Mouse (Mus musculus) frontal cortex, adult (tissue): ENCODE results near the gene Ubqln4.
"Not testable (repeated sequence)": the region's sequence is repeated elsewhere in the genome, so short reads cannot be mapped to it uniquely, and the experiment has no call there.

Experiments
- ATAC-seq: cut with Nextera tagmentation; 2 replicates; pipeline ENCODE4 v1.9.2; 2017; ENCODE audit warnings: mild to moderate bottlenecking, moderate library complexity, mixed read lengths; ENCODE audit not compliant: low TSS enrichment

Ubqln4 gene

DNA sequence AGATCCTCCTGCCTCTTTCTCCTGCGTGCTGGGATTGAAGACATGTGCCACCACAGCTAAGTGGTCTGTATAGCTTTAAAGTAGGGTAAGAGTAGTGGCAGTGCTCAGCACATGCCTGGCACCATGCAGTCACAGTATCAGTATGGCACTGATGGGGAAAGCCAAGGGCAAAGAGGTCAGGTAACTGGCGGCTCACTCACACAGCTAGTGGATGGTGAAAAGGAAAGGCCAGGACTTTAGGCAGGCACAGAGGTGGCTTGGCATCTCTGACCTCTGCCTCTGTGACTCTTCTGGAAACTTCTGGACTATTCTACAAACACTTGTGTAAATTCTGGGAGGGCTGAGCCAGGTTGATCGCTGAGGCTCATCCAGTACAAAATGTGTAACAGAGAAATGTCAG lies 12.6 kb downstream of the Ubqln4 start:
- no peak for ATAC-seq

DNA sequence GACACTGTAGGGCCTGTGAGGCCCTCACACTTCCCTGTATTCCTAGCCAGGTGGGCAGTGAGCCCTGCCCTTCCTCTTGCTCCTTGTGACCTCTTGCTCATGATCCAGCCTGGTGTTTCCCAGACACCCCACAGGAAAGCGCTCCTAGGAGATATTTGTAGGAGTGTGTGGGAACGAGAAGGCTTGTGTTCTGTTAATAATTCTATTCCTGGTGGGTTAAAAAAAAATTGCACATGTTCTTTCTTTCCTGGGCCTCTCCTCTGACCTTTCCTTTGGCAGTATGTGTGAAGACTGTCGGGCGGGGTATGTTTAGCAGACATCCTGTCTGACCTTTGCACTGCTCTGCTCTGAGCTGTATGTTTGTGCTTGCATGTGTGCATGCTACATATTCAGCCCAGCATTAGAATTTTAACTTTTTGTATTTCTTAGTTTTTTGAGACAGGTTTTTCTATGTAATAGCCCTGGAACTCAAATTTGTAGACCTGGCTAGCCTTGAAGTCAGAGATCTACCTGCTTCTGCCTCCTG lies 13.0 kb downstream of the Ubqln4 start:
- no peak for ATAC-seq

- no peak for ATAC-seq
Observed at GRCm38 (mm10) chr3:88567892-88568291, 14.3 kb downstream of the Ubqln4 start.

DNA sequence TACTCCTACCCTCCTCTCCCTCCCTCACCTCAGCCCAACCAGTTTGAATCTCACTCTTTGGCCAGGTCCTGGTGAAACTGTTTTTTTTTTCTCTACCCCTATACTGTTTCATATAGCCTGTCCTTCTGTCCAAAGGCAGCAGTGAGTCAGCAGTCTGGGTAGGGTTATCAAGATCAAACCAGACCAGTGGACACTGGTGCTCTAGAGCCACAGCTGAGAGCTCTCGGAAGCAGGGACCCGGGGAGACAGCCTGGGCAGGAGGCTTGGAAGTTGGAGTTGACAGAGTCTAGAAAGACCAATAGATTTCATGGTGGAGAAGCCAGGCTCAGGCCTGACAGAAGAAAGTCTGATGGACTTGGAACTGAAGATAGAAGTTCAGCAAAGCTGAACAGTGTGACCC lies 15.1 kb downstream of the Ubqln4 start:
- no peak for ATAC-seq

DNA sequence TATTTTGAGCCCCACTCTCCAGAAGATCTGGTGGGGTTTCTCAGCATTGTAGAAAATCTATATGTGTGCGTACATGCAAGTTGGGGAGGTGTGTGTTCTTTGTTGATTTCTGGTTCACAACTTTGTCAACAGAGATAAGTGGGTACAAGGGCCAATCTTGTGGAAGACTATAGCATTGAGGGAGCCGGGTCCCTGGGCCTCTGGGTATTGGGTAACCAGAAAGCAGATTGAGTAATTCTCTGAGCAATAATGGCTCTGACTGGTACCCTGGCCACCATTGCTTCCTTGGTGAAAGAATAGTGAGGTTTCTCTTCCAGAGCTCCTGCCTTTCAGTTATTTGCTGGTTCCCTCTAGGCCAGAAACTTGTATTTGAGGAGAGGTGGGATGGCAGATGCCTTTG lies 15.5 kb downstream of the Ubqln4 start:
- no peak for ATAC-seq

DNA sequence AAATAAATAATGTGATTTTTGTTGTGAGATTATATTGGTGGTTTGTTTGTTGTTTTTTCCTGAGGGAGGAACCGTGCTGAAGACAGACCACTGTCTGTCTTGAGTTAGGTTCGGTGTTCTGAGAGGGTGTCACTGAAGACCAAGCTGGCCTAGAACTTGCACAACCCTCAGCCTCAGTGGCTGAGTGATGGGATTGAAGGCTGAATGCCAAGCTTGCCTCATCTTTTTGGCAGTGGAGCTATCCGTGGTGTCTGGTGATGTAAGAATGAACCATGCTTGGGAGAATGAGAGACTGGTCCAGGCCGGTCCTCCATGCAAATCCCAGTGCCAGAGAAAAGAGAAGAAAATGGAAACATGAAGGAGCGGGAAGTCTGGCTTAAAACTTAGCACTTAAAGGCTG lies 16.1 kb downstream of the Ubqln4 start:
- ATAC-seq: no peak

DNA sequence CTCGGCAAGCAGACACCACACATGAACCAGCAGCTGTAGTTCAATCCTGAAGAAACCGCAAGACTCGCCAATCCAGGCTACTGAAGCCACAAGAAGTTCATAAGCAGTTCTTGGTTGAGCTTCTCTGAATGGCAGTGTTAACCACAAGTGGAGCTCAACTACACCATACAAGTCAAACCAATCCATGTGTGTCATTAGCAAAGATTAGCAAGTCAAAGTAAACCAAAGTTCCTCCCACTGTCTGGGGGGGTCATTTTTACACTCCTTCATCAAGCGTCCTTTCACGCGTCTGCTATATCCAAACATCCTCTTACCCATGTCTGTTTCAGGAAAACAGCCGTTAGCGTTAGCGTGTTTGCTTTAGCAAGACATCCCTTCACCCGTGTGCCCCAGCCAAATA lies 16.8 kb downstream of the Ubqln4 start:
- ATAC-seq: no peak

- ATAC-seq: no peak
Observed at GRCm38 (mm10) chr3:88571856-88572255, 18.3 kb downstream of the Ubqln4 start.

- ATAC-seq: no peak
Observed at GRCm38 (mm10) chr3:88572835-88573234, 19.3 kb downstream of the Ubqln4 start.

DNA sequence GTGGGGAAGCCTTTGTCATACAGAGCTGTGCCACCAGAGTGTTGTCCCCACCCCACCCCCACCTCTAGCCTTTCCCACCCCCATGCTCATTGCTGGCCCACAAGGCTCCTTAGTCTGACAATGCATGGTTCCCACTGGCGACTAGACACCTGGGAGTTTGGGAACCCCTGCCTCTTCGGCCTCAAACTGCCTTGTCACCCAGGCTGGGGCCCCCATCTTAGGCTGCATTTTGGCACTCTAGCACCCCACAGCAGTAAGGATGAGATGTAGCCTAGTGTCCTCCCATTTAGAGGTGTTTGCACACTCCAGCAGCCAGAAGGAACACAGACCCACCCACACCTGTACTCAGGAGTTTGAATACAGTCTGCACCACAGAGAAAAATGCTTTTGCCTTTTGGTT lies 20.3 kb downstream of the Ubqln4 start:
- ATAC-seq: no peak

DNA sequence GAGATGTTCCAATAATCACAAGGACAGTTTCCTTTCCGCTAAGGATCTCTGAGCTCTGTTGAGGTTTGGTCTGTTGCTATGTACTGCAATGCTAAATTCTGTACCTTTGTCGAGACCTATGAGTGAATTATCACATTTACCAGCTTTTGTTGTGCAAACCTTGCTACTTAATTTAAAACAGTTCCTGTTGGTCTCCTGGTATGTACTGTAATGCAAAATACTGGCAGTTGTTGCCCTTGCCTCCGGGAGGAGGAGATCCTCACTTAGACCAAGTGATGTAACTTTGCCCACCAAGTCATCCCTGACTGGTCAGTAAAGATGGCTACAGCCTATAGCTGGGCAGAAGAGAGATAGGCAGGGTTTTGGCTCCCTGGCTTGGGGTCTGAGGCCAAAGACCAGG lies 22.0 kb downstream of the Ubqln4 start, which contains the start of gene Ssr2:
Ssr2 (plus strand) TSS at position 337 of the 400 bp plus-strand sequence.
- no peak for ATAC-seq

- not testable (repeated sequence) for ATAC-seq
Observed at GRCm38 (mm10) chr3:88577846-88578245, 24.3 kb downstream of the Ubqln4 start.

- ATAC-seq: no peak
Observed at GRCm38 (mm10) chr3:88578498-88579424, 25.2 kb downstream of the Ubqln4 start.

- ATAC-seq: peak; percentile 100
Observed at GRCm38 (mm10) chr3:88579454-88580117, 26.0 kb downstream of the Ubqln4 start.

GRCm38 (mm10) chr3:88585769-88586168 lies 32.2 kb downstream of the Ubqln4 start:
- ATAC-seq: no peak

- ATAC-seq: no peak
Observed at GRCm38 (mm10) chr3:88586640-88587039, 33.1 kb downstream of the Ubqln4 start.

GRCm38 (mm10) chr3:88590246-88590645 lies 36.7 kb downstream of the Ubqln4 start:
- no peak for ATAC-seq

GRCm38 (mm10) chr3:88591044-88591443 lies 37.5 kb downstream of the Ubqln4 start:
- ATAC-seq: no peak

DNA sequence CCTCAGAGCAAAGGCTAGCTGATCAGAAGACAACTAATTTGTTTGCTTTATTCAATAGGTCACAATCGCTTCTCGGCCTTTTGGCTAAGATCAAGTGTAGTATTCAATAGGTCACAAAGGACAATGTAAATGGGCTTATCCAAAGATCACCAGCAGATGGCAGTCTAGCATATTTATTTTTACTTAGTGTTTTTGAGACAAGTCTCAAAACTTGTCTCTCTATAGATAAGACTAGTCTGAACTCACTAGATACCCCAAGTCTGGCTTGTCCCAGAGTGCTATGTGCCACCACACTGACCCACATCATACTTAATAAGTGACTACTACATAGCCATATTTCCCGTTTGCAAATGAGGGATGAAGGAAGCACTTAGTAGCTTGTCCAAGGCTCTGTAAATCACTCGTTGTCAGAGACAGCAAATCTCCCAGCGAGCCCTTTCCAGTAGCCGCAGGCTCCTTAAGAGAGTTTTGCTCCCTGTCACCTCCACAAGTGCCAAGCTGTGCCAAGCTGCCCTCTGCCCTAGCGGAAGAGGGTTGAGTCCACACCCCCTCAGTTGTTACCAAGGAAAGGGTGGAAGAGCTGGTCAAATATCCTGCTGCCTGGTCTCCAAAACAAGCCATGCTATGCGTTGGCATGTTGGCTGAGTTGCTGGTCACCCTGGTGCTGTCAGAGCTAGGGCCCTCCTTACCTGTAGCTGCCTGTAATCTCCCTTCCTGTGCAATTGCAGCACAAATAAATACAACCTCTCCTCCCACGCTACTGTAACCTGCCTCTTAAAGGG lies 38.6 kb downstream of the Ubqln4 start:
- peak; percentile 52; the same call in 1 of the 2 replicates for ATAC-seq

- ATAC-seq: no peak
Observed at GRCm38 (mm10) chr3:88592942-88593576, 39.5 kb downstream of the Ubqln4 start.

DNA sequence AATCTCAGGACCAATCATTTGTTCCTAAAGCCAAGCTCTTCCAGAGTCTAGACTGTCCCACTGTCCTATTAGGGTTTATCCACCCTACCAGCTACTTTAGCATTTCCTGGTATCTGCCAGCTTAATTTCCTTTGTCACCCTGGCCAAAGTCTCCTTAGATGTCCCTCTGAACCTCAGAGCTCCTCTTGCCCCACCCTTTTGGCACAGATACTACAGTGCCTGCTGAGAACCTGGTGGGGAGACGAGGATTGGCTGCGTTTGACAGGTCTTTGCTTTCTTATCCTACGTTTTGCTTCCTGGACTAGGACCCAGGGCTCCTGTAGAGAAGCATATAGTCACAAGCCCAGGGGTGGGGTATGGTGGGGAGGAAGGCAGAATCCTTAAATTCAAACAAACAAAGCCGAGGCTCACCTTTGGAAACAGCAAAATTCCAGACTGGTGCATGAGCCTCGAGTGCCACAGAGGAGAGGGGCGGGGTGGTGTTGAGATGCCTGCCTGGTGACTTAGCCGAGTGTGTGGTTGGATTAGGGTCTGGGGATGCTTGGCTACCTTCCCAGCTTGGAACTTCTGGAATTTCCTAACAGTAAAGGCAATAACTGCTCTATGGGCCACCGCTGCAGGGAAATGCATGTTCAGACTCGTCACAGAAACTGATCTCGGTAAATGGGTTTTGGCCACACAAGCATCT lies 40.5 kb downstream of the Ubqln4 start:
- ATAC-seq: no peak
